Mouse (Mus musculus): ENCODE measurements around the gene Wnt3. TPM values are rescaled to one million over a fixed set of nuclear protein-coding genes. Genes with fewer than 3 reads are reported as not detected.
A peak's percentile ranks its signal among the peaks of the same experiment; 100 is the strongest.
"Not testable (repeated sequence)": the region's sequence is repeated elsewhere in the genome, so short reads cannot be mapped to it uniquely, and the experiment has no call there.

Wnt3 gene
- 0.15 TPM in 1 of 2 replicates, not detected in the other for total RNA-seq (2021)
- long read RNA-seq, experiment 1: 0 reads
- long read RNA-seq, experiment 2: 0 reads

DNA sequence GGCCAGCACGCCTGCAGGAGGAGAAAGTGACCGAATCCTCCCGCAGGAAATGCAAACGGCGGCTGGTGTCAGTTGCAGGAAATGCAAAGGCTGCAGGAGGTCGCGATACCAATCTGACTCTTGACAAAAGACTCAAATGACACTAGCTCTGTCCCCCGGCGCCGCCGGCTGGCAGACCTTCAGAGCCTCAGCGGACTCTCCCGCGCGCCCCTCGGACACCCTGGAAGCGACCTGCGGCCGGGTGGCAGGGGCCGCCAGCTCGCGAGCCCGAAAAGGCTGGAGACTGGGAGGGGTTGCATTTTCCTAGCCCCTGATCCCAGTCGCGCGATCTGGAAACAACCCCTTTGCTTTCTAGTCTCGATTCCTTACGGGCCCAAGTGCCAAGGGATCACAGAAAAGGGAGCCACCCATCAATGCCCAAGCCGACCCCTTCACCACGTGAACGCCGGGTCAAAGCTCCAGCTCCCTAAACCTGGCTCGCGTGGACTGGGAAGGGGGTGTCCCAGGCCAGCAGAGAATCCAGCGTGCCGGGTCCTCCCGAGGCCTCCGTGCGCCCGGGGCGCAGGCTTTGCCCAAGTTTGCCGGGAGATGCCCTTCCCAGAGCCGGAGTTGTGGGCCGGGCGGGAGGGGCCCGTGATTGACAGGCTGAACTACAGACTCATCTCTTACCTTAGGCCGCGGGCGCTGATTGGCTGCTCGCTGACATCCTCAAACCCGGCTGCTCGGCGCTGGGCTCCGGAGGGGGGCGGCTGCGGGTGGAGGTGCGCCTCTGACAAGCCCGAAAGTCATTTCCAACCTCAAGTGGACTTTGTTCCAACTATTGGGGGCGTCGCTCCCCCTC lies at the start of gene Wnt3:
Gene Wnt3, plus strand, starts transcription at position 764 of the 841 bp plus-strand sequence.
- peak; percentile 42 for DNase-seq

DNA sequence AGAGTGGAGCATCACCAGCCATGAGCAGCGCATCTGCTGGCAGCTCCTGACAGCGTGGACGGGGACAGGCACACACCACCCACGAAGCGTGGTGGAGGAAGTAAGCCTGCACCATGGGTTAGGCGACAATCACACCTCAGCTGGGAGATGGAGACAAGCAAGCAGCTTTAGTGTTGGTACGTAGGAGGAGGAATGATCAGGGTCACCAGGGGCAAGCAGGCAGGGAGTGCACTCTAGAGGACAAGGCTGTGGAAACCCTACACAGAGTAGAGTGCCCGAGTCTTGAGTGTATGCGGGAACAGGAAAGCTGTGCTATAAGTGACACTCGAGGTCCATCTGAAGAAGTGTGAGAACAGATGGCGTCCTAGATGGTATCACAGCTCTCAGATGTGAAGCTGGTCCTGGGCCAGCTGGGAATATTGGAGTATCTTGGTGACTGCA lies 49.6 kb upstream of the Wnt3 start:
- no peak for DNase-seq

DNA sequence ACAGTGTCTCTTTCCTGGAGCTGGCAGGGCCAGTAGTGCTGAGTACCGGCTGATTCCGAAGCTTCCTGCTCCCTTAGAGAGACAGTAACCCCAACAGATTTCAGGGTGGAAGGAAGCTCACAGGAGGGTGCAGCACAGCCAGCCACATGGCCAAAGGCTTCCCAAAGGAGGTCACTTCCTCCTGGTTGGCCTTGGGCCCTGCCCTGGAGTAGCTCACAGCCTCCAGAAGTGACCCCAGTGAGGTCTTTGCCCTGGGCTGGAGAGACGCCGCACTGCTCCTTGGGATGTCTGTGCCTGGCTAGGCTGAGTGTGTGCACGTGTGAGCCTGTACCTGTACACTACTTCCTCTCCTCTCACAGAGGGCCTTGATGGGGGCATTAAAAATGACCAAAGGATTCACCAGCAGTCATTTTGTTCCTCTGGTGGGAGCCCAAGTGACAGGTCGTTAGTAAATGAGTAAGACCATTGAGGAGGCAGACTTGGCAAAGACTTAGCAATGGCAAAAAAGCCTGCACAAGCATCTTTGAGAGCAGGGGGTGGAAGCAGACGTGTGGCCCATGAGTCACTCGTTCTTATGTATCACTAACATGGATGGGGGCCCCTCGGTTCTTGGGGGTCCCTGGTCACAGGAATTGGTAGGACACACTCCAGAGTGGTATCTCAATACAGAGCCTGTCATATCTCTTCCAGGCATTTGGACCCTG lies 44.5 kb upstream of the Wnt3 start:
- DNase-seq: no peak

DNA sequence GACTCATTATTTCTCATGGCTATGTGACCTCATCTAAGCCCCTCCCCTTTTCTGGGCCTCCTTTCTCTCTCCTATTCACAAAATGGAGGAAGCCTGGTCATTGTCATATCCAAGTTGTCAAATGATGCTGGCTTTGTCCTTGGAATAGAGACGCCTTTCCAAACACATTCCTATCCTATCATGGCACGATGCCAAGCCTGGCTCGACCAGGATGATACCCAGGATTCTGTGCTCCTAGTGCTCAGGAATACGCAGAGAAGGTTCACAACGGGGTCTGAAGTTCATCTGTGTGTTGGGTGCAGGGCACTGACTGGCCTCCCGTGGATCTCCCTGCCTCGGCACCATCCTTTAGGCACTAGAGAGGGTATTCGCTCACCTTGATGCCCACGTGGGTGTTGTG lies 42.4 kb upstream of the Wnt3 start:
- DNase-seq: no peak

DNA sequence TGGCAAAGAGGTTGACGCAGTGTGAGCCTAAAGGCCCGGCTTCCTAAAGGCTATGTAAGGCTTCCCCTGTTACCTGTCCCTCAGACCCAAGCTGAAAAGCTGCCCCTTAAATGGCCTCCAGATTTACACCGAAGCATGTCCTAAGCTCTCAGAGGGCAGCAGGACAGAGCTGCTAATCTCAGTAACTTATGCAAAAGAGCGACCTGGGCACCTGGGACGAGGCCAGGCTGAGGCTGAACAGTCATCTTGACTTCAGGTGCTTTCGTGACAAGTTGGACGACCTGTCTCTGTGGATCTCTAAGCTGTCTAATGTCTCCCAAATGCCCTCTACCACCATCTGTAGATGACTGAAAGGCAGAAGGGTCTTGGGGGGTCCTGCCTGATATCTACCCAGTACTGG lies 41.6 kb upstream of the Wnt3 start:
- DNase-seq: no peak

DNA sequence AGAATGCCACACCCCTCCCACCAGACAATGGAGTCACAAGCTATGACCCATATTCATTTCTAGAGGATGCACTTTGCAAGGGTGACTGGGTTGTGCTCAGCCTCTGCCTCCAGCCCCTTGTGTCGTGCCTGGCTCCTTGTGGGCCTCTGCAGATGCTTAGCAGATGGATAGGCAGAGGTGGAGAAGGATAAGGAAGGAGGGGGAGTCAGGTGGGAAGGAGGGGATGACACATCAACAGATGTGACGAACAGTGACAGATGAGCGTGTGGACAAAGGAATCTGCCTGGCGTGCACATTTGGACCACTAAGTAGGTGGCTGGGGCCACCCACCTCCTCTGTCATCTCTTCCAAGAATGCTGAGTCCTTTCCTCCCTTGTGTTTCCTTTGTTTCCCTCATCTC lies 40.9 kb upstream of the Wnt3 start:
- no peak for DNase-seq

DNA sequence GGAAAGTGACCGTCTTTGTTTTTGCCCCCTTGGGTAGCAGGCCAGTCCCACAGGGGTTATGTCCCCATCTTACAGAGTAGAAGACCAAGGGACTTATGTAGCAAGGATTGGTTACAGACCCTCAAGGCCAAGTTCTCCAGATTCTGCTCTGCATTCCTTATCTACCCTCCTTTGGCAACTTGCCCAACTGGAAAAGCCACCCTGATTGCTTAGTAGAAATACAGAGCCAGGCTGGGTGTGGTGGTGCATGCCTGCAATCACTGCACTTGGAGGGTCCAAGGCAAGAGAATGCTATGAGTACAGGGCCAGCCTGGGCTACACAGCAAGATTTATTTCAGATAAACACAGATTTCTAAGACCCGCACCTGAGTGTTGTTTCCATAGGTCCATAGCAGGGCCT lies 40.0 kb upstream of the Wnt3 start:
- DNase-seq: no peak

DNA sequence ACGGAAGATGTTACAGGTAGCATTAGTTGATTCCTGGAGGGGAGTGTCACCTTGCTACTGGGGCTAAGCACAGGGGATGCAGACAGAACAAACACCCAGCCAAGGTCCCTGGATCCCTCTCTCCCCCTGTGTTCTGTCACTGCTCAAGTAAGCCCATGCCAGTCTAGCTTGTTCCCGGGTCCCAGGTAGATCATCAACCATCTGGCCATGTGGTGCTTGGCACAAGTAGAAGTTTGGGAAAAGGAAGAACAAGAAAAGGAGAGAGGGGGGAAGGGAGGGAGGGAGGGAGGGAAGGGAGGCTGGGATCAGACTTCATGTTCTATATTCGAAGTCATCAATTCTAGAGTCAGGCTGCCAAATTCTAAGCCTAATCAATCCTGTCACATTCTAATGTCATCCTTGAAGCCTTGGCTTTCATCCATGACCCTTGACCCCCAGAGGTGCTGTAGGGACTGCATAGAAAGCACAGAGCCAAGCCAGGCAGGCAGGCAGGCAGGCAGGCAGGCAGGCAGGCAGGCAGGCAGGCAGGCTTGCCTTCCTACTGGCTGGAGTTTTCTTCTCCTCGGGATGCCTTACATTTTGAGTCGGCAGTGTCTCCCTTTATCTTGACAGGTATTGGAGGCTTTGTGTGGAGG lies 39.4 kb upstream of the Wnt3 start:
- no peak for DNase-seq

DNA sequence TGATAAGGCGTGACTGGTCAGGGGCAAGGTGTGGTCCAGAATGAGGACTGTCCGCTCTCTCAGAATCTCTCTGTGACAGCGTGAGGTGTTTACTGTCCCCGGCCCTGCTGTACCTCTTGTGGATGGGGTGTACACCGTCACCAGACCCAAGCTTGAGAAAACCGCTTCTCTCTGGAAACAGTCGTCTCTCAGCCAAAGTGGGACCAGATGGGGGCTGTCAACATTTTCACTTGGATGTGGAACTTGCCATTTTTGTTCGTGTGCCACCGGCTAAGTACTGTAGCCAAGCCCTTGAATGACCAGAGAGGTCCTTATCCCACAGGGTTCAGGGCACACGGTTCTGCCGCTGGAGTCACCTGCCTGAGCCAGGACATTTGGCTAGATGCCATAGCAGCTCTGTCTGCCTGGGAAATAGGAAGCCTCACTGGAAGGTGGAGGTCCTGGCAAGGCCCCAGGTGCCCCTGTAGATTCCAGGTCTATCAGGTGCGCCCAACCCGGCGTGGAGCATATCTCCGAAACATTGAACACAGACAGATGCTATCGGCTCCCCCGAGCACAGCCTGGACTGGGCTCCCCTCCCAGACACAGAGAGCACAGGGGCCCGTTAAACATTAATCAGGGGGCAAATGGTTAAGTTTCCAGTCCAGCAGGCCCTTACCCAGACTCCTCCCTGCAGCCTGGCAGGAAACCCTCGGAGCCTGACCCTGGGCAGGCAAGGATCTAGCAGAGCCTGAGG lies 38.7 kb upstream of the Wnt3 start:
- no peak for DNase-seq

DNA sequence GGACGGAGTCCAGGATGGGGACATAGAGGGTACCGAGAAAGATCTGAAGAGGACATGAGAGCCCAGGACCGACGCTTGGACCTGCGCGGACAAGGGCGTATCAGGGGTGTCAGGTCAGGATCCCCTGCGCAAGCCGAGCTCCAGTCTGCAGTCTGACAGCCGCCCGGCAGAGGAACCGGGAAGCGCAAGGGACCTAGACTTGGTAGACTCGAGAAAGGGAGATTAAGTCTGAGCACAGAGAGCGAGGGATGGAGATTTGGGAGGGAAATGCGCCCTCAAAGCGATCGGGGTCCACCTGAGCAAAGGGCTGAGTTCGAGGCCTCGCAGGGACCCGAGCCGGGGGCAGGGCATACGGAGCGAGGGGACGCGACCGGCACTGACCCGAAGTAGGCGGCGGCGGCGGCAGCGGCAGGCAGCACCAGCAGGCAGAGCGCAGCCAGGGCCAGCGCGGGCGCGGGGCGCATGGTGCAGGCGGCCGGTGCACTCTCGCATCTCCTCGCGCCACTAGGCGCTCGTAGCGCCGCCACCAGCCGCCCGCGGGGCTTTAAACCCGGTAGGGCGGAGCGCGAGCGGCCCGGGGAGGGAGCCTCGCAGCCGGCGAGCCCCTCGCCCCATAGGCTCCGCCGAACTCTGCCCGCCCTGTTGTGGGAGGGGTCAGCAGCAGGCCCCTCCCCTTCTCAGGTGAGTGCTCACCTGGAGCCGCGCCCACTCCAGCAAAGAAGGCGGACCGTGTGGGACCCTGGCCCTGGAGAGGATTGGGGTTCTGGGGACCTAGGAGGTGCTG lies 24.5 kb upstream of the Wnt3 start, which contains the start of gene Wnt9b:
Gene Wnt9b, minus strand, starts transcription at position 516 of the 784 bp plus-strand sequence.
- DNase-seq: peak; percentile 60

DNA sequence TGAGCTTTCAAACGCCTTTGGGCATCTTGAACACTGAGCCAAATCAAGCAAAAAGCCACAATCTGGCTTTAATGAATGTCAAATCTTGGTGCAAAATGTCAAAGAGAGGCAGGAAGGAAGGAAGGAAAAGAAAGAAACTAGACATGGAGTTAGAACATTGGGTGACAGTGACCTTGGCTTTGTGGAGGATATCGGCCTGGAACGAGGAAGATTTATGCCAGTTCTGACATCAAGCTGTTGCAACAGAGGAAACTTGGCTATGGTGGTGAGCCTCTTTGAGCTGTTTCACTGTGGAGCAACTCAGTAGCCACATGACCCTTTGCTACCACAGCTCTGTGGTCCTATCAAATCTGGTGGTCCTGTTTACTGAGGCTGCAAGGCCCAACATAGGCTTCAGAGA lies 23.3 kb upstream of the Wnt3 start:
- DNase-seq: peak; percentile 69

DNA sequence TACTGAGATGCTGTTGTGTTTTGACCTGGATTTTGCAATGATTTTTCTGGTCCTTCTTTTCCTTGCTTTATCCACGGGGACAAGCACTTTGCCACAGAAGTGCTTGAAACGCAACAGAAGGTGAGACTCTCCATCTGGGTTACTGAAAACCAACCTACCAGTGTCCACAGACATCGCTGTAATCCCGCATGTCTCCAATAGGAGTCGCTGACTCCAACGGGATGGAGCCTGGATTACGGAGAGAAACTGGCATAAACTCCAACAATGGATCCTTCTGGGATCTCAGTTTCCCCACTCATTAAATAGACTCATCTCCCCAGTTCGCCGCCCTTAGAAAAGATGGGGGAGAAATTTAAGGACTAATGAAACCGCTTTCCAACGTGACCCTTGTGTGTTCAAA lies 15.9 kb upstream of the Wnt3 start:
- DNase-seq: peak; percentile 31

DNA sequence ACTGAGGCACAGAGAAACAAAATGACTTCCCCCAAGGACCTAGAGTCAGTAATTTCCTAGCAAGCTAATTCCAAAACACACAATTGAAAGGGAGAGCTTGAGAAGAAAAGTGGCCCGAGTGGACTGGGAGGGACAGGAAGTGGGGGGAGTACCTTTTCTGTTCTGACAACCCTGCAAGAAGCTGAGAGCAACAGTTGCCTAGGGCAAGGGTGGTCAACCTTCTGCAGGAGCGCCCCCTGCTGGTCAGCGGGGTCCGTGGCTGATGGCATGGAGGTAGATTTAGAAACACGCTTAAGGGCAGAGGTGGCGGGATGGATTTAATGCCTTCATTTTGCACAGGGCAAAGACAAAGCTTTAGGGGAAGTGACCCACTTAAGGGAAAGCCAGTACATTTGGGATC lies 15.2 kb upstream of the Wnt3 start:
- peak; percentile 92 for DNase-seq

DNA sequence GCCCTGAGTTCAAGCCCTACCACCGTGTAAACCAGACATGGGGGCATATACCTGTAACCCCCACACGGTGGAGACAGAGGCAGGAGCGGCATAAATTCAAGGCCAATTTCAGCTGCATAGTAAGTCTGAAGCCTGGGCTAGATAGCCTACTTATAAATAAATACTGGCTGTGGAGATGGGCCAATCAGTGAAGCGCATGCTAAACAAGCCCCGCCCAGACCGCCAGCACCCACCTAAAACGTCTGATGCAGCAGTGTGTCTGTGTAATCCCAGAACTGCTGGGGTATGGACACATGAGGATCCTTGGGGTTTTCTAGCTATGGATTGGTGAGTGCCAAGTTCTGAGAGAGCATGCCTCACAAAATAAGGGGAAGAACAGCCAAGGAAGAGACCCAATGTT lies 13.8 kb upstream of the Wnt3 start:
- DNase-seq: no peak

DNA sequence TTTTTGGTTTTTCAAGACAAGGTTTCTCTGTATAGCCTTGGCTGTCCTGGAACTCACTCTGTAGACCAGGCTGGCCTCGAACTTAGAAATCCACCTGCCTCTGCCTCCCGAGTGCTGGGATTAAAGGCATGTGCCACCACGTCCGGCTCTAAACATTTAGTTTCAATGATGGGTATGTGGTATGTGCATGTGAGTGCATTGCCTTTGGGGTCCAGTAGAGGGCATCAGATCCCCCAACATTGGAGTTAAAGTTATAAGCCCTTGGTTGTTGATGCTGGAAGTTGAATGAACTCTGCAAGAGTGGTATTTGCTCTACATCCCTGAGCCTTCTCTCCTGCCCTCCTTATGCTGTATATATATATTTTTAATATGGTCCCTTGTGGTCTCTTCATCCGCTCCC lies 13.1 kb upstream of the Wnt3 start:
- DNase-seq: not testable (repeated sequence)

DNA sequence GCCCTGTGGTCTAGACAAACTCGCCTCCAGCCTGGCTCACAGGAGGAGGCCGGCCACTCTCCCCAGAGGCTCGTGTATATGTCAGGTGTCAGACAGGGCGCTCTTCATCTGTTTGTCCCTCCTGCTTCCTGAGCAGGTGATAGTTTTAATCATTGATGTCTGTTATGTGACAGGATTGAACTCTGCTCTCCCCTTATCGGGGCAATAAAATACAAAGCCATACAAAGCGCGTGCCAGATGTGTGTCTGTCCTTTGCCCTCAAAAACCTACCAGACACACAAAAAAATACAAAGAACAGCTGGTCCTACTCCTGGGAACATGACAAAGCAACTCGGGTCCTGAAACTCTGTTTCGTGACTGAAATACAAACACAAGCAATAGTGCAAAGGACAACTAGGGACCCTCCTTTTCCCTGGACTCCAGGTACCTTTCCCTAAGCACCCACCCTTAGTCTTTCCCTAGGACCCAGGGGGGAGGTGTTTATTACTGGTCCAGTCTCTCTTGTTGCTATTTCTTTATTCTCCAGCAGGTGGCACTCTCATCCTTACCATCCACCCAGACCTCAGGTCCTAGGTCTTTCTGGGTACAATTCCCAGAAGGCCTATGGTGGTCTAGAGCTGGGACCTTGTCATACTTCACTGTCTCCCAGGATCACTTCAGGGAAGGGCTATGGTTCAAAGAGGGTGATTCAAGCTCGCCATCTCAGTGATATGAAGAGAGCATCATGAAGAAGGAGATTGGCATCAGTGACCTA lies 10.4 kb upstream of the Wnt3 start:
- peak; percentile 53 for DNase-seq

DNA sequence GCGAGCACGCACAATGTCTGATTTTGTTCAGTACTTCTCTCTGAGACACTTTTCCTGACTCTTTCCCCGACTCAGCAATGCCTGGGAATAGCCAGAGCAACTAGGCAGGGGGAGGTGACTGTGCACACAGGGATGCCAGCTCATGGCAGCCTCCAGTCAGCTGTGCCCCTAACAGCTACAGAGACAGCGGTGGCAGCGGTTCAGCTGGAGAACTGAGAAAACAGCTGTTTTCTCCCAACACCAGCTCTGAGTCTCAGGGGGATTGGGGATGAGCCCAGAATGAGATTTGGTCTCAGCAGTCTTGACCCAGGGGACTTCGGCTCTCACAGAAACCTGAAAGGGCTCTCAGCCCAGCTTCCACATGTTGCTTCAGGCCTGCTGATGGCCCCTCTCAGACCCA lies 9.3 kb upstream of the Wnt3 start:
- DNase-seq: no peak

DNA sequence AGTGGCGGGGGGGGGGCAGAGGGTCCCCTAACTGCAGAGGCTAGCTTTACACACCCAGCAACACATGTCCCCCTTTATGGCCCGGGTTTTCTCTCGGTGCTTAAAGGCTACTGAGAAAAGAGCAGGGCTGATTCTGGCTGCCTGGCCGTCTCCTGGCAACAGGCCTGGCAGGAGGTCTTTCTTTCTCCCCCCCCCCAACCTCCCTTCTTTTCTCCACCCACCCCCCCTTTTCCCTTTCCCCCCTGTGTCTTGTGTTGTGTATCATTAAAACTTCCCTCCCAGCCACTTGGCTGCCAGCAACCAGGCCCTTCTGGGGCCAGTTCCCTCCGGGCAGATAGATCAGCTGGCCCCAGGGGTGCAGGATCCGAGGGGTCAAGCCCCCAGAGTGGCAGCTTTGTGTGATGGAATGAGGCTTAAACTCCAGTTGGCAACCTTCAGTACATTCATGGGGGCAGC lies 8.4 kb upstream of the Wnt3 start:
- DNase-seq: no peak

DNA sequence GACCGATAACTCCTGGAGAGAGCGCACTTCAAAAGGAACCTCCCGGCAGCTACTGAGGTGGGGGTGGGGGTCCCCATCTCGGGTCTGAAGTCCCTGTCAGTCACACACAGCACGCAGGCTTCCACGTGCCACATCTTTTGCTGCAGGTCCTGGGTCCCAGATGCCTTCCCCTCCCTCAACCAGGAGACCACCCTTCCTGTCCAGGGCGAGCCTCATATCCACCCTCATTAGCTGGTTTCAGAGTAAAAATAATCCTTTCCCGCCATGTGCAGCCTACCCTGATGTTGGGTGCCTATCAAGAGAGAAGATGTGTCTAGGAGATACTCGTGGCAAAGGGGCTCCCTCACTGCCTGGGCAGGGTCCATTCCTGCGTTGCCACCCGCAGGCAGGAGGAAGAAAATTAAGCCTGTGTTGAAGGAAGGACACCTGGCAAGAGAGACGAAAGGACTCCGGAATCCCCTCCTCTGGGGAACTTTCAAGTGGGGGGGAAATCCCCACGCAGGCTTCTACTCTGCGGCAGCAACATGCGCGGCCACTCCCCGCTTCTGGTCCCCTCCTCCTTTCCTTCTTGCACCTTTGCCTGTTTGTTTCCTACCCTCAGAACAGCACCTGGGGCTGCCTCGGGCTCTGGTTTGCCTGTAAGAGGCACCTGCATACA lies 2.7 kb upstream of the Wnt3 start:
- no peak for DNase-seq

All from adrenal gland, postnatal 14 days (tissue).